9 mouse cellular contexts compared by ENCODE assay signal in genomic region chr2:30954797-30955196, GRCm38 (mm10). TPM values are rescaled to one million over a fixed set of nuclear protein-coding genes. Genes with fewer than 3 reads are reported as not detected.
DNase-seq lines count a peak whose midpoint lies in the region; ATAC-seq lines count a peak whose summit lies in the region.
"Had no signal": no experiment of that assay in that cellular context is flagged by ENCODE, and none has a peak within 500 bp of the region (broad histone marks: within the 10 kb centered on the region; RNA-seq: fewer than 3 reads in every experiment).

No protein-coding gene starts in this region.

- DNase-seq in heart, postnatal 10 days = no peak
- peak; percentile 36 for DNase-seq in NIH3T3 (ENCODE audit: low read depth)
- DNase-seq in cerebellum, adult 8-10 months = no peak
- no peak for DNase-seq in cerebellum, adult 11 months

- H3K36me3 ChIP-seq in heart, embryonic 14.5 days (ENCODE audit: control insufficient read depth, insufficient read depth, low read length) = peaks cover 48% of the 10 kb centered on the region
- H3K36me3 ChIP-seq in hindbrain, embryonic 16.5 days (ENCODE audit: control insufficient read depth, insufficient read depth, low read length) = peaks cover 41% of the 10 kb centered on the region
- H3K36me3 ChIP-seq in midbrain, embryonic 15.5 days (replicated peaks) = peaks cover 41% of the 10 kb centered on the region

- no peak overlapping the region for H3K4me3 ChIP-seq in heart, embryonic 14.5 days (ENCODE audit: control insufficient read depth in 1 of 2, insufficient read depth in 1 of 2, low read depth in 1 of 2, low read length in 2 of 2)
- H3K4me3 ChIP-seq in hindbrain, embryonic 16.5 days (ENCODE audit: low read length) = no peak overlapping the region
- no peak overlapping the region for H3K4me3 ChIP-seq in midbrain, embryonic 15.5 days

- no peak for ATAC-seq in heart, embryonic 14.5 days (ENCODE audit: insufficient number of reproducible peaks, insufficient read depth, low FRiP score, low read depth)
- no peak for ATAC-seq in hindbrain, embryonic 16.5 days
- ATAC-seq in midbrain, embryonic 15.5 days (replicated peaks) = no peak
- no peak for ATAC-seq in erythroid progenitor cell, adult 5-6 weeks (replicated peaks; ENCODE audit: low FRiP score, poor library complexity, severe bottlenecking)
- ATAC-seq: Patski had no signal

- 65% methylated on average over 6 of the region's 6 CpGs for WGBS in heart, embryonic 14.5 days
- WGBS in hindbrain, embryonic 16.5 days = 76% methylated on average over 6 of the region's 6 CpGs
- WGBS in midbrain, embryonic 15.5 days = 77% methylated on average over 6 of the region's 6 CpGs

- H3K9ac ChIP-seq in heart, embryonic 14.5 days (ENCODE audit: low read length) = peak overlapping the region; percentile 83; the same call in 1 of the 2 replicates
- H3K9ac ChIP-seq in hindbrain, embryonic 16.5 days (ENCODE audit: low read depth, low read length) = no peak overlapping the region
- 0 out of 2 replicates have a peak overlapping the region, but pooled peaks have one; percentile 14 for H3K9ac ChIP-seq in midbrain, embryonic 15.5 days

- no peaks in the 10 kb centered on the region for H3K9me3 ChIP-seq in heart, embryonic 14.5 days (ENCODE audit: control insufficient read depth, low read length)
- H3K9me3 ChIP-seq in hindbrain, embryonic 16.5 days (ENCODE audit: control insufficient read depth, low read length) = no peaks in the 10 kb centered on the region
- no peaks in the 10 kb centered on the region for H3K9me3 ChIP-seq in midbrain, embryonic 15.5 days

- no peak overlapping the region for H3K27ac ChIP-seq in heart, embryonic 14.5 days (replicated peaks in 1 of 2; ENCODE audit: control insufficient read depth in 1 of 2, insufficient read depth in 1 of 2, low read depth in 2 of 2, low read length in 2 of 2)
- H3K27ac ChIP-seq in hindbrain, embryonic 16.5 days (ENCODE audit: low read depth, low read length) = no peak overlapping the region
- no peak overlapping the region for H3K27ac ChIP-seq in midbrain, embryonic 15.5 days

- H3K4me1 ChIP-seq in heart, embryonic 14.5 days (ENCODE audit: control insufficient read depth in 2 of 2, insufficient read depth in 2 of 2, low read length in 2 of 2) = peaks cover 10 to 22% of the 10 kb centered on the region in 2 experiments
- peaks cover 25% of the 10 kb centered on the region for H3K4me1 ChIP-seq in hindbrain, embryonic 16.5 days (ENCODE audit: control insufficient read depth, insufficient read depth, low read depth, low read length)
- H3K4me1 ChIP-seq in midbrain, embryonic 15.5 days = peaks cover 32% of the 10 kb centered on the region

- intact Hi-C loops in heart, postnatal 10 days (cut with DNase I) = no loop called here

- H3K27me3 ChIP-seq in heart, embryonic 14.5 days (ENCODE audit: control insufficient read depth, insufficient read depth, low read length) = no peaks in the 10 kb centered on the region
- H3K27me3 ChIP-seq in hindbrain, embryonic 16.5 days (replicated peaks; ENCODE audit: control insufficient read depth, insufficient read depth, low read length) = 0 out of 2 replicates have a peak, but pooled peaks cover 2% of the 10 kb centered on the region
- no peaks in the 10 kb centered on the region for H3K27me3 ChIP-seq in midbrain, embryonic 15.5 days (replicated peaks)
- H3K27me3 ChIP-seq: Patski had no signal

- H3K4me2 ChIP-seq in heart, embryonic 14.5 days (ENCODE audit: low read length) = peak overlapping the region; percentile 79; the same call in 1 of the 2 replicates
- H3K4me2 ChIP-seq in hindbrain, embryonic 16.5 days (ENCODE audit: low read length) = peak overlapping the region; percentile 82
- H3K4me2 ChIP-seq in midbrain, embryonic 15.5 days = peak overlapping the region; percentile 83

RNA-seq across cellular contexts. Expression of gene Tor1b, which starts 2.0 kb away (rescaled TPM):
- polyA plus RNA-seq in heart, embryonic 14.5 days (2014; fragmentation: Nextera tagmentation; extraction: Ambion mirVana) = 22.4 and 26.1 TPM in 2 replicates
- total RNA-seq in heart, postnatal 10 days (2021) = 10 to 100 TPM; 29.3 to 34.0 TPM
- polyA plus RNA-seq in hindbrain, embryonic 16.5 days (2015; fragmentation: Nextera tagmentation; extraction: Ambion mirVana) = 18.0 and 20.4 TPM in 2 replicates
- 19.9 and 20.8 TPM in 2 replicates for polyA plus RNA-seq in midbrain, embryonic 15.5 days (2015; fragmentation: Nextera tagmentation; extraction: Ambion mirVana)
- 18.0 TPM in 2 replicates for total RNA-seq in erythroid progenitor cell, adult 5-6 weeks (2015; ENCODE audit: low replicate concordance)
- 17.2 and 25.7 TPM in 2 replicates for total RNA-seq in erythroid progenitor cell, adult 5-6 weeks (2017; ENCODE audit: low replicate concordance)

RNA-seq across cellular contexts. Expression of gene Tor1a, which starts 12.9 kb away (rescaled TPM):
- 44.4 and 48.8 TPM in 2 replicates for polyA plus RNA-seq in heart, embryonic 14.5 days (2014; fragmentation: Nextera tagmentation; extraction: Ambion mirVana)
- total RNA-seq in heart, postnatal 10 days (2021) = 10 to 100 TPM; 18.9 to 20.7 TPM
- polyA plus RNA-seq in hindbrain, embryonic 16.5 days (2015; fragmentation: Nextera tagmentation; extraction: Ambion mirVana) = 94.2 and 94.8 TPM in 2 replicates
- polyA plus RNA-seq in midbrain, embryonic 15.5 days (2015; fragmentation: Nextera tagmentation; extraction: Ambion mirVana) = 90.6 and 97.3 TPM in 2 replicates
- 15.9 and 24.7 TPM in 2 replicates for total RNA-seq in erythroid progenitor cell, adult 5-6 weeks (2015; ENCODE audit: low replicate concordance)
- total RNA-seq in erythroid progenitor cell, adult 5-6 weeks (2017; ENCODE audit: low replicate concordance) = 42.1 and 45.1 TPM in 2 replicates

RNA-seq across cellular contexts. Expression of gene Ptges, which starts 25.1 kb away (rescaled TPM):
- 3.2 and 3.9 TPM in 2 replicates for polyA plus RNA-seq in heart, embryonic 14.5 days (2014; fragmentation: Nextera tagmentation; extraction: Ambion mirVana)
- total RNA-seq in heart, postnatal 10 days (2021) = 1 to 10 TPM; 1.1 to 2.3 TPM
- polyA plus RNA-seq in hindbrain, embryonic 16.5 days (2015; fragmentation: Nextera tagmentation; extraction: Ambion mirVana) = 6.3 and 6.9 TPM in 2 replicates
- 5.1 and 6.3 TPM in 2 replicates for polyA plus RNA-seq in midbrain, embryonic 15.5 days (2015; fragmentation: Nextera tagmentation; extraction: Ambion mirVana)
- not detected in 2 replicates for total RNA-seq in erythroid progenitor cell, adult 5-6 weeks (2015; ENCODE audit: low replicate concordance)
- 0.77 and 12.5 TPM in 2 replicates for total RNA-seq in erythroid progenitor cell, adult 5-6 weeks (2017; ENCODE audit: low replicate concordance)

RNA-seq across cellular contexts. Expression of gene BC005624, which starts 27.2 kb away (rescaled TPM):
- polyA plus RNA-seq in heart, embryonic 14.5 days (2014; fragmentation: Nextera tagmentation; extraction: Ambion mirVana) = 30.8 and 32.9 TPM in 2 replicates
- 10 to 100 TPM; 19.2 to 19.9 TPM for total RNA-seq in heart, postnatal 10 days (2021)
- polyA plus RNA-seq in hindbrain, embryonic 16.5 days (2015; fragmentation: Nextera tagmentation; extraction: Ambion mirVana) = 92.1 and 93.0 TPM in 2 replicates
- 96.4 and 100 TPM in 2 replicates for polyA plus RNA-seq in midbrain, embryonic 15.5 days (2015; fragmentation: Nextera tagmentation; extraction: Ambion mirVana)
- total RNA-seq in erythroid progenitor cell, adult 5-6 weeks (2015; ENCODE audit: low replicate concordance) = 13.0 and 15.5 TPM in 2 replicates
- total RNA-seq in erythroid progenitor cell, adult 5-6 weeks (2017; ENCODE audit: low replicate concordance) = 17.6 and 30.4 TPM in 2 replicates

RNA-seq across cellular contexts. Expression of gene Usp20, which starts 27.3 kb away (rescaled TPM):
- polyA plus RNA-seq in heart, embryonic 14.5 days (2014; fragmentation: Nextera tagmentation; extraction: Ambion mirVana) = 34.4 and 35.6 TPM in 2 replicates
- 10 to 100 TPM; 58.5 to 61.1 TPM for total RNA-seq in heart, postnatal 10 days (2021)
- 42.9 and 53.2 TPM in 2 replicates for polyA plus RNA-seq in hindbrain, embryonic 16.5 days (2015; fragmentation: Nextera tagmentation; extraction: Ambion mirVana)
- polyA plus RNA-seq in midbrain, embryonic 15.5 days (2015; fragmentation: Nextera tagmentation; extraction: Ambion mirVana) = 50.2 and 55.5 TPM in 2 replicates
- total RNA-seq in erythroid progenitor cell, adult 5-6 weeks (2015; ENCODE audit: low replicate concordance) = 5.0 TPM in 1 of 2 replicates, not detected in the other
- 0.64 TPM in 1 of 2 replicates, not detected in the other for total RNA-seq in erythroid progenitor cell, adult 5-6 weeks (2017; ENCODE audit: low replicate concordance)
